Mouse (Mus musculus) small intestine, adult 2 months (tissue): ENCODE results near the gene Zc3h7a.

ENCODE experiments used
- CTCF ChIP-seq: fragments of 200-500 bp; IDR thresholded peaks from 2 replicates; pipeline ENCODE4 v1.5.1; 2012; ENCODE audit warnings: low read depth, mild to moderate bottlenecking, control low read depth, inconsistent platforms, low read length, moderate library complexity, mixed read lengths; ENCODE audit not compliant: insufficient replicate concordance, insufficient read length; ENCODE audit errors: extremely low read depth
- POLR2A ChIP-seq: fragments of 200-500 bp; IDR thresholded peaks from 2 replicates; pipeline ENCODE4 v1.6.1; 2012; ENCODE audit warnings: low read depth, mild to moderate bottlenecking, control low read depth, inconsistent platforms, low read length, moderate library complexity

DNA sequence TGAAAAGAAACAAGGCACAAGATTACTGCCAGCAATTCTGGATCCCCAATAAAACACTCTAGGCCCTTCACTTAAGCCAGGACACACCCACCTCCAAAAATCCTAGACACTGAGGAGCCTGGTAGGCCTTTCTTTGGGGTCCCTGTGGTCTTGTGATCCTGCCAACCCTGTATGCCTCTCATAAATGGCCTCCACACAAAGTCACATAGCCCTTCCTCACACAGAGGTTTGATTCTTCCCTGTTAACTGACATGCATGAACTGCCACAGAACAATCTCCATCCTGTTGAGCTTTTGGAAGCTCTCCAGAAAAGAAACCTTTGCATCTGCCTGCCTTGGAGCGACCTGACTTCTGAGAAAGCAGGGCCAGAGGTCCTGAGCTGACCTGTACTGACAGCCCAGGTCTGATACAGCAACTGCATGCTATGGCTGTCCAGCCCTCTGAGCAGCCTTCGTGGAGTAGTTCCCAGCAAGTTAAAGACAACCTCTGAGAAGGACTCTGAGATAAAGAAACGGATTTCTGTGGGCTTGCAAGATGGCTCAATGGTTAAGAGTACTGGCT lies 11.4 kb downstream of the Zc3h7a start:
- TF ChIP-seq POLR2A = no peak
- no peak for TF ChIP-seq CTCF
